Mouse (Mus musculus) frontal cortex, postnatal 14 days (tissue): Measurements from ENCODE around the gene Zc3h12d.
A peak's percentile ranks its signal among the peaks of the same experiment; 100 is the strongest.

Source experiments
- DNase-seq, 2 experiments: peaks; one replicate each; pipeline ENCODE4 v3.0.0; 2022; ENCODE audit warnings: low spot score in 2 of 2

The Zc3h12d gene

DNA sequence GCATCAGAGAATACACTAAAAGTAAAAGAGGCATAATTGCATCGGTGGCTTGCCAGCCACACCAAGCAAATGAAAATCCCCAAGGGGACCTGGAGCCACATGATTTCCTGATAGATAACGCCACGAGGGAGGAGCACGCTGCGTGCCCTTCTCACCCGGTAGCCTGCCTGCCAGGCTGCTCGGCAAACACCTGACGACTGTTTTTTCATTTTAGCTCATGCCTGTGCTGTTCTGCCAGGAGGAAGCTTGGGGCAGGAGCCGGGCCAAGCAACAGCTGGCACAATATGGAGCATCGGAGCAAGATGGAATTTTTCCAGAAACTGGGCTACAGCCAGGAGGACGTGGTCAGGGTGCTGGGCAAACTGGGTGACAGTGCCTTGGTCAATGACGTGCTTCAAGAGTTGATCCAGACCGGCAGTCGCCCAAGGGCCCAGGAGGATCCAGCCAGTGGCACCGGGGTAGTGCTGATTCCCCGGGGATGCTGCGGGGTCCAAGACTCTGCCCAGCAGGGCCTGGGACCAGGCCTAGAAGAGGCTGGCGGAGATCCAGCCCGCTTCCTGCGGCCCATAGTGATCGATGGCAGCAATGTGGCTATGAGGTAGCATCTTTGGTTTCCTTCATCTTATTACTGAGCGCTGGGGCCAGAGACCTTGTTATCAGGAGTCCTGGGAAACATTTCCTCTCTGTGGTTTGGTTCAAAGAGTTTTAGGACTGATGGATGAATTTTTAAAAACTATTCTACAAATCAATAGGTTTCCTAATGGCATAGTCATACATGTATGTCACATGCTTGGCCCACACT lies 7.5 kb downstream of the Zc3h12d start:
- DNase-seq, result no peak

- DNase-seq, result no peak
Observed at GRCm38 (mm10) chr10:7840353-7840733, 8.1 kb downstream of the Zc3h12d start.

- DNase-seq, result no peak
Observed at GRCm38 (mm10) chr10:7840785-7841184, 8.5 kb downstream of the Zc3h12d start.

DNA sequence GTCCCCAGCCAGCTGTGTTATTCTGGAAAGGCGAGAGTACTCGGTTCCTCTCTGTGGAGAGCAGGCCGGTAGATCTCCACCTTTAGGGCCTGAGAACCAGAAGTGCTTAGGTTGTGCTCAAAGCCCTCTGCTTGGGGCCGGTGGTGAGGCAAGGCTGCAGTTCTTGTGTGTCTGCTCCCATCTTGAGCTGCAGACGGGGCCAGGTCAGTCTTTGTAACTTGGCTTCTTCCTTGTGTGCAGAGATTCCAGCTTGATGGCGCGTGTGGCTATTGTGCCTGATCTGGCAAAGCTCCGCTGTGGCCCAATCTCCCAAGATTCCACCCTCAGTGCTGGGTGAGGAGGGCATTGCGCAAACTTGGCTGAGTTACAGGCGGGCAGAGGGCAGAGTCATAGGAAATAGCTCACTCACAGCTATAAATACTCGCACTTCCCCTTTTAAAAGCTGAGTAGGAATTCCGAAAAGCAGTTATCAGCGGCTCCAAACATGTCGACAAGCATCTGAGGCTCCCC lies 9.4 kb downstream of the Zc3h12d start:
- peak in 1 of 2 experiments; percentile 16 for DNase-seq

DNA sequence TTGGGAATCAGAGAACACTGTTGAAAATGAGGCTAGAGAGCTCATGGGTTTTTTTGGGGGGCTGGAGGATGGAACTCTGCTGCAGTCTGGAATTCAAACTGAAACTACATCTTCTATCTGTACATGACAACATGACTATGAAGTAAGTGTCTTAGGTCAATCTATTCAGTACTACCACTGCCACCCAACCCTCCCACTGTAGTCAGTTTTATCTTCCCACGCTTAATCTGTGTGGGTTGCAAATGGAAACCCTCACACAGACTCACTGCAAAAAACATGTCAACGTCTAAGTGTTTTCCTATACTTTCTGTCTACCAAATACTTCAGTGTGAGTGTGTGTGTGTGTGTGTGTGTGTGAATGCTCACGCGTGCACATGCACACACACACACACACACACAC lies 10.9 kb downstream of the Zc3h12d start:
- no peak for DNase-seq

GRCm38 (mm10) chr10:7844161-7844560 lies 11.9 kb downstream of the Zc3h12d start:
- no peak for DNase-seq

DNA sequence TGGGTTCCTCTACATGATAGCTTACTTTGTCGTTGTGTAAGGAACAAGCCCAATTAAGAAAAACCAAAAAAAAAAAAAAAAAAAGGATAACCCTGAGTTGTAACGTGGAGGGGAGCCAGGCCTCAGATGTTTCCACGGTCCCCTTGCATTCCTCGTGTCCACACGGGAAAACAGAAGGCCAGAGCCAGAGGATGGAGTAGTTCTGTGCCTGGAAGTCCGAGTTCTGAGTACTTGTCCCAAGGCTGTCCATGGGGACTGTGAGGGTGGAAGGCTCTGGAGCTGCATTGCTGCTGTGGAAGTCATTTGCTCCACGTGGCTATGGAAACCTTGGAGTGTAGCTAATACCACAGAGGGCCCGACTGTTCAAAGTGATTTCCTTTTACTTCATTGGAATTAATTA lies 12.9 kb downstream of the Zc3h12d start:
- DNase-seq, result no peak

- no peak for DNase-seq
Observed at GRCm38 (mm10) chr10:7845991-7846390, 13.7 kb downstream of the Zc3h12d start.

DNA sequence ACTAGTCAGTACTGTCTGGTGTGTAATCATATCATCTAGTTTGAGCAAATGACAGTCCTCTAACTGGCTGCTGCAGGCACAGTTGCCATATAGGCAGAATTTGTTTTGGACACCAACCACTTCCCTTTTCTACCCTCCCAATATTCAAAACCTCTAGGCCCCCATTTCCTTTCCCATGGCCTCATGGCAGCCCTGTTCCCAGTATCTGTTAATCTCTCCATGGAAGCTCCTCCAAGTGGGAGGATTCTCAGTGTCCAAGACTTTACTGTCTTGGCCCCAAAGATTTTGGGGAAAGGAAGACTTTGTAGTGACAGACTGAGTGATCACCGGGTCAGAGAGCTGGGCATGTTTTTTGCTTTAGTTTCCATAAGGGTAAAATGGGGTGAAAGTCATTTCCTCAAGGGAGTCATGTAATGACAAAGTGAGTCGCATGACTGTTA lies 14.9 kb downstream of the Zc3h12d start:
- no peak for DNase-seq

GRCm38 (mm10) chr10:7851891-7852290 lies 19.6 kb downstream of the Zc3h12d start:
- no peak for DNase-seq

DNA sequence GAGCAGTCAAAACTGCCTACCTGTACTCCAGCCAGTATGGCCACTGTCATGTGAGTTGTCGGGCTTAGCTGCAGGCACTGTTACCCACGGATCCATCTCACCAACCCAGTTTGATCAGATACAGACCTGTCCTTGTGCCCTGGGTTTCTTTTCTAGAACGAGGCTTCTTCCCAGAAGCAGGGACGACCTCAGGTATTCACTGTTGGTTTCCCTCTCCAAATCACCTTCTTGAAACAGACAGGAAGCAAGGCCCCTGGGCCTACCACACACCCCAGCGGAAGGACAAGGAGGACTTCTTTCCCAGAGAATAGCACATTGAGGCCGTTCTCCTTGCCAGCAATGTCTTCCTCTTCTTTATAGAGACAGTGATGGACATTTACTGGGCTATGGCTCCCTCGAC lies 28.2 kb downstream of the Zc3h12d start:
- DNase-seq, result no peak

GRCm38 (mm10) chr10:7861259-7861936 lies 29.1 kb downstream of the Zc3h12d start:
- DNase-seq, result no peak

DNA sequence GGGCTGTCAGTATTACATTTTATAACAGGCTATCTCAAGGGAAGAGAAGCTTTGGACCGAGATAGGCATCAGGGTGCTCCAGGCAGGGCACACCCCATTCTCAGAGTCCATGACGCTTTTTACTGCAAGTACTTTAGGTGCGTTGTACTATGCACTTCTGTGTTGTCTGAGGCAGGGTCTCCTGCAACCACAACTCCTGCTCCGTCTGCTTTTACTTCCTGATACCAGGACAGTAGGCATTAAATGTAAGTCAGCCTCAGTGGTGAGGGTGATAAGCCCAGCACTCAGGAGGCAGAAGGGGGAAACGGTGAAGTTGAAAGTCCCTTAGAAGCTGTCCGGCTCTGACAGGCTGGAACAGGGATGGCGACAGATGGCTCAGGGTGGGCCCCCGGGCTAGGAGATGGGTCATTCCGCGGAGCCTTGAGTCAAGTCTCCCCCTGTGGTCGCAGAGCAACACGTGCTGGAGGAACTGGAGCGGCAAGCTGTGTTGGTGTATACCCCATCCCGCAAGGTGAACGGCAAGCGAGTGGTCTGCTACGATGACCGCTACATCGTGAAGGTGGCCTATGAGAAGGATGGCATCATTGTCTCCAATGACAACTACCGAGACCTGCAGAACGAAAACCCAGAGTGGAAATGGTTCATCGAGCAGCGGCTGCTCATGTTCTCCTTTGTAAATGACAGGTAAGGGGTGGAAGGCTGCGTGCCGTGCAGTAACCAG lies 29.8 kb downstream of the Zc3h12d start:
- DNase-seq, result no peak

DNA sequence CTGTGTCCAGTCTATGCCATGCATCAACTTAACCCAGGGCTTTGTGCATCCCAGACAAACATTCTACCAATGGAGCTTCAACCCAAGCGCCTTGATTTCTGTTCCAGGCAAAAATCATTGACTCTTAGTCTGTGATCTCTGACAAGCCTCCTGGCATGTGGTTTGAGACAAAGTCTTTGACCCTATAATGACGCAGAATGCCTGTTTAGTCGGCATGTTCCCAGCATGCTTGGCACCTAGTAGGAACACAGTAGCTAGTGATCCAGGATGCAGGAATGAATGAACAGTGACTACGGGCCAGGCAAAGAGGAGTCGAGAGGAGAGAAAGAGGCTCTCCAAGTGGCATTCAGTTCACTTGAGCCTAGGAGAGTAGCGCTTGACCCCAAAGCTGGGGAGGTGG lies 31.1 kb downstream of the Zc3h12d start:
- no peak for DNase-seq

GRCm38 (mm10) chr10:7864184-7864583 lies 31.9 kb downstream of the Zc3h12d start:
- no peak for DNase-seq

DNA sequence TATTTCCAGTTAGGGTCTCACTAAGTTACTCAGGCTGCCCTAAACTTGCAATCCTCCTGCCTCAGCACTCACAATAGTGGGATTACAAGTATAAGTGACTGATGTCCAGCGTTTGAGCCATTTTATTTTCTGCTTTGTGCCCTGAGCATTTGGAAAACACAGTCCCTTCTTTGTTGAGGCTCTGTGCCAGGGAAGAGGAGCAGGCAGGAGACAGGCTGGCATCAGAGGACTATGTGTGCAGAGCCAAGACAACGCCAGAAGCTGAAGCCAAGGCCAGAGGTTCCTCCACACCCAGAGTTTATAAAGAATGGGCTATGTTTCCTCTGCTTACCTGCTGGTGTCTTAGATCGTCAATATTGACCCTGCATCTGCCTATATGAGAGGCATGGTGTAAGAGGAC lies 32.5 kb downstream of the Zc3h12d start:
- DNase-seq, result no peak

- DNase-seq, result no peak
Observed at GRCm38 (mm10) chr10:7866762-7867665, 34.7 kb downstream of the Zc3h12d start.

GRCm38 (mm10) chr10:7867666-7868030 lies 35.4 kb downstream of the Zc3h12d start:
- no peak for DNase-seq

DNA sequence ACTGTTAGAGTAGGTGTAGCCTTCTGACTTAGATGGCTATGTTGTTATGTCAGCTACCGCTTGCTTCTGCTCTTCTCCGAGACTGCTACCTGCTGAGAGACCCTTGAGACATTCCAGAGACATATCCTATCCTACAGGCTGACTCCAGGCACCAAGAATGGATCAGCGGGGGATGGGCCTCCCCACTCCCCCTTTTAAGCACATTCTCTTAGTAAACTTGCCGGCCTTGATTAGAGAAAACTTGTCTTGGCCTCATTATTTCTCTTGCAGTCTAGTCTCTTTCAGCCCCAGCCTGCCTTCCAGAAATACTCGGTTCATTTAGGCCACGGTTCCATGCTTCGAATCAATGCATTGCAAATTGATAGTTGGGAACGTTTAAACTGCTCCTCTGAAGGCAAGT lies 37.5 kb downstream of the Zc3h12d start:
- no peak for DNase-seq

DNA sequence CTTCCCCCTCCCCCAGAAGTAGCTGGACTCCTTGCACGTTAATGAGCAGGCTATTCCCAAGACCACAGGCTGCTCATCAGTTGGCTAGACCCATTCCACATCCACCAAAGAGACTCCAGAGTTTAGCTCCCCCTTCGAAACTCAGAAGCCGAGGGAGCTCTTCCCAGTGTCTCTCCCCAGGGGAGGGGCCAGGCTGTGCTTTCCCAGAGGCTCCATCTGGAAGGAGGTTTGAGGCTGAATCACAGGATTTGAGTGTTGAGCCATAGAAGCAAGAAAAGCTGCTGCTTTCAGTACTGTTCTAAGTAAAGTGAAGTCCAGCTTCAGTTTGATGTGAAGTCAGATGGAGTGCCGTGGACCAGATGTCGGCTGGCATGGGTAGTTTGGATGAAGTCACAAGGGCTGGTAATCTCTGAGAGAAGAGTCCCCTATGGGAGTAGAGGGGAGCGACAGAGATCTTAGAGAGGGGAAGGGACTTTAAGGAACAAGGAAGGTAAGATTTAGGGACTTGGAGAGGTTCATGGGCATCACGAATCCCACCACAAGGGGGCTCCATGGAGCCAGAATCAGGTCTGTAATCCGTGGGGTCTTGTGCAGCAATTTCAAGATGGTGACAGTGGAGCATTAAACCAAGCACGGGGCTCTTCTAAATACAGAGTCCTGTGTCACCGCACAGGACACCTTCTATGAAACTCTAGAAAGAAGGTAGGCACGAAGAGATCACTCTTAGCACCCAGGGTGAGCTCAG lies 38.5 kb downstream of the Zc3h12d start:
- peak; percentile 34 to 35 for DNase-seq
